Mouse (Mus musculus): ENCODE data around the gene Shisa8. TPM values are rescaled to one million over a fixed set of nuclear protein-coding genes. Genes with fewer than 3 reads are reported as not detected.

Gene Shisa8
- total RNA-seq, 2 experiments from 2014 or later: not detected

- peak; percentile 70 to 82 for DNase-seq
- intact Hi-C loops (cut with DNase I): no loop called here
Measured at GRCm38 (mm10) chr15:82206365-82207104, 6.1 kb downstream of the Shisa8 start.

DNA sequence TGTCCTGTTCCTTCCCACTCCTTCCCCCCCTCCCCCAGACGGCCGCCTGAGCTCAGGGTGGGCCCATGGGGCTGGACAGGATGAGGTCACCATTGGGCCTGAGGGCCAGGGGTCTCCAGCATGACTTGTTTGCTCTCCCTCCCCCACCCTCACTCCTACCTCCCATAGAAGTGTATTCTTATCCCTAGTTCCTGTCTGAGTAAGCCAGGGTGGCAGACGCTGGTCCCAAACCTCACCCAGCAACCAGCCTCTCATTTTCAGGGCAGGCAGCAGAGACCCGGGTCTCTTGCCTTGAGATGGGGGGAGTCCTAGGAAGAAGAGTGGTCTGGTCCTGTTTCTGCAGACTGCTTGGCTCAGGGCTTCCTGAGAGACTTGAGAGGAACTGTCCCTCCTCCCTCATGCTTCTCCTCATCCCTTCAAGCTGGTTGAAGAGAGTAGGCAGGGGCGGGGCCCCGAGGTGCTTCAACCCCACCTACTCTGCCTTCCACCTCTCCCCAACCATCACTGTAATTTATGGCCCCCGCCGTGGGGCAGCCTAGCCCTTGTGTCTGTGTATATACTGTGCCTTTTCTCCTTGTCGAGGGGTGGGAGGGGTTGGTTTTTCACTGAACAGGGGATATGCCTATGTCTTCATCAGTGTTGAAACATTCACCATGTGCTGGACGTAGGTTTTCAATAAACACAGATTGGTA is 7.8 kb downstream of the Shisa8 start:
- intact Hi-C loops (cut with DNase I): no loop called here
- no peak for DNase-seq

DNA sequence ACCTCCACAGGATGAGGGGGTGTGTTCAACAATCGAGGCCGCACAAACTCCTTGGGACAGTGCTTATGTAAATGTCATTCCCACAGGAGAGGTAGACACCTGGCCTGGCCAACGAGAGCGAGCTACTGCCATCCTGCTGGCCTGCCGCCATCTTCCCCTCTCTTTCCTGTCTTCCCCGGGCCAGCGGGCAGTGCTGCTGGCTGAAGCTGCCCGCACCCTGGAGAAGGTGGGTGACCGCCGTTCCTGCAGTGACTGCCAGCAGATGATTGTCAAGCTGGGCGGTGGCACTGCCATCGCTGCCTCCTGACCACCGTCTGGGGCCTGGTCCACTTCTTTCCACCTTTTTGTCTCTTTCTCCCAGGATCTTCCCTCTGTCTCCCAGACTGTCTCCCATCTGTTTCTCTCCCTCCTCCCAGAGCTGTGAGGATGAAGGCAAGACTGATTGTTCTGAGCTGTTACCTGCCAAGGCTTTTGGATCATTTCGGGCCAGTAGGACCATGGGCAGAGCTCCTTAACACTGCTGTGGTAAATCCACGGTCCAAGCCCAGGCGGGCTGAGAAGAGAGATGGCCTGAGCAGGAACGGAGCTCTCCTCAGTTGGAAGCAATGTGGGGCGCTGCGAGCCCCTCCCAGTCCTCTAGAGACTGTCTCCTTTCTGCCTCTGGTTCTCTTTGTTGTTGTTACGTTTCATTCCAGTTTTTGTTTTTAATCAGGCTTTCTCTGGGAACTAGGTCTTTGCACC is 8.8 kb downstream of the Shisa8 start:
- DNase-seq: no peak
- intact Hi-C loops (cut with DNase I): no loop called here

DNA sequence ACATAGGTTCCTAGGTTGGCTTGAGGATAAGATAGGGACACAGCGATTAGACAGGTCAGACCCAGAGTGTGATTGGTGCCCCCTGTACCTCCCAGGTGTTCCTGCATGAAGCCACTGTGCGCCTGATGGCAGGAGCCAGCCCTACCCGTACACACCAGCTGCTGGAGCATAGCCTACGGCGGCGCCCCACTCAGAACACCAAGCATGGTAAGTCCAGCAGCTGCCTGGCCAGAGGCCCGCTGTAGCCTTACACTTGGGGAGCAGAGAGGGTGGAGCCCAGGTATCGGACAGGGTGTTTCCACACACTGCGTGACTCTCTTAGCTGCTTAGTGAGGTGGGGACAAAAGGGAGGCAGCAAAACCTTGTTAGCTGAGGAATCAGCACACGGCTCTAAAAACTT is 9.5 kb downstream of the Shisa8 start:
- DNase-seq: no peak
- intact Hi-C loops (cut with DNase I): no loop called here

- intact Hi-C loops (cut with DNase I): no loop called here
- no peak for DNase-seq
Measured at GRCm38 (mm10) chr15:82202086-82202485, 10.5 kb downstream of the Shisa8 start.

DNA sequence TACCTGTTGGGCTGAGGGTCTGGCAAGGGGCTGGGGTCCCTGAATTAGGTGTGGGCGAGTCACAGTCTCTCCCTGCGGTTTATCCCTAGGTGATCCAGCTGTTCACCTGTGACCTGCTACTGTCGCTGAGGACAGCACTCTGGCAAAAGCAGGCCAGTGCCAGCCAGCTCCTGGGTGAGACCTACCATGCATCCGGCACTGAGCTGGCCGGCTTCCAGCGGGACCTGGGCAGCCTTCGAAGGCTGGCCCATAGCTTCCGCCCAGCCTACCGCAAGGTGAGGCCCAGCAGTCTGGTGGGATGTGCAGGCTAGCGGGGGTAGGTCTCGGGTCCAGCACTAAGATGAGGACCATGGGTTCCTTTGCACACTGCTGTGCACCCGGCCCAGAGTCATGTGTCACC is 13.1 kb downstream of the Shisa8 start:
- intact Hi-C loops (cut with DNase I): no loop called here

GRCm38 (mm10) chr15:82198342-82198741 is 14.3 kb downstream of the Shisa8 start:
- no peak for DNase-seq
- intact Hi-C loops (cut with DNase I): no loop called here

More for the DNA sequence above, 13.1 kb downstream of the Shisa8 start:
- DNase-seq: no peak

GRCm38 (mm10) chr15:82197937-82198336 is 14.7 kb downstream of the Shisa8 start:
- intact Hi-C loops (cut with DNase I): no loop called here
- DNase-seq: no peak

GRCm38 (mm10) chr15:82197246-82197750 is 15.3 kb downstream of the Shisa8 start:
- no peak for DNase-seq
- intact Hi-C loops (cut with DNase I): no loop called here

- intact Hi-C loops (cut with DNase I): no loop called here
Measured at GRCm38 (mm10) chr15:82196300-82196699, 16.3 kb downstream of the Shisa8 start.

GRCm38 (mm10) chr15:82192617-82193016 is 20.0 kb downstream of the Shisa8 start:
- intact Hi-C loops (cut with DNase I): no loop called here
- no peak for DNase-seq

More at GRCm38 (mm10) chr15:82196300-82196699, 16.3 kb downstream of the Shisa8 start:
- no peak for DNase-seq

DNA sequence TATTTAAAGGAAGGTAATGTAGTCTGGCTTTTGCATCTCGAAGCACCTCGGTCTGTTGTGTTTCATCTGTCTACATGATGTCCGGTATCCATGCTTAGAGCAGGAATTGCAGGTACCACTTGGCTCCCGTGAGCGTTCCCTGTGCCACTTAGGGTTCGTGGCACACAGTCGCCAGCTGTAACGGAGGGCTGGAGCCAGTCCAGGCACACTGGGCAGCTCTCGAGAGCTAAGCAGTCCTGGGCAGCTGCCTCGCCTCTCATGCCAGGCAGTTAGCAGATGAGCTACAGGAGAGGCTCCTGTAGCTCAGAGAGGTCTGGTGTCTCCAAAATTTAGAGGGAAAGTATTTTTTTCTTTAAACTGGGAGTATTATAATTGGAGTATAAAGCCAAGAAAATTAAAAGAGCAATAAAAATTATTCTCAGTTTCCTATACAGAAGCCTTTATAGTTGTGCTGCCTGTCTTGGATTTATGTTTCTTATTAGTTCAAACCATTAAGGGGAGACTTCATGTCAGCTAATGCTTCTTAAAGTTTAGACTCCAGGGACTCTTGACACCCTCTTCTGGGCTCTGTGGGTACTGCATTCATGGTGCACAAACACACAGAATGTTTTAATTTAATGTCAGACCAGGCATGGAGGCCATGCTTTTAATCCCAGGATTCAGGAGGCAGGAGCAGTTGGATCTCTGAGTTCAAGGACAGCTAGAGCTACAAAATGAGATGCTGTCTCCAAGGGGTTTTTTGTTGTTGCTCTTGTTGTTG is 24.0 kb downstream of the Shisa8 start:
- DNase-seq: peak; percentile 36 to 62
- intact Hi-C loops (cut with DNase I): no loop called here

- intact Hi-C loops (cut with DNase I): no loop called here
- no peak for DNase-seq
Measured at GRCm38 (mm10) chr15:82187924-82188323, 24.7 kb downstream of the Shisa8 start.

- intact Hi-C loops (cut with DNase I): no loop called here
- DNase-seq: no peak
Measured at GRCm38 (mm10) chr15:82187401-82187800, 25.2 kb downstream of the Shisa8 start.

DNA sequence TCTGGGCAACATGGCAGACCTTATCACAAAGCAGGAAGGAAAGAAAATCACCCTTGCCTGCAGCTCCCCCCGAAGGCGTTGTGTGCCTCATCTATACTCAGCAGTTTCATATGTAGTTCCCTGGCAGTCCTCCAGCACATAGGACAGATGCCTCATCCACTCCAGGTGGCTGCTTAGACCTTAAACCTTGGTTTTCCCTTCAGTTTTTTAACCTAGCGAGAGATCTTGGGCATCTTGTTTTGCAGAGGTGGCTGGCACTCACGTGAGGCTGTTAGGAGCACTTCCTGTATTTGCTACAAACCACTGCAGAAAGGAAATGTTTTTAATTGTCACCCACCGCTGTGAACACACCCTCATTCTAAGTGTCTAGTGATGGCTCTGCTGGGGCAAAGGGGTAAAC is 25.7 kb downstream of the Shisa8 start:
- DNase-seq: no peak
- intact Hi-C loops (cut with DNase I): no loop called here

- intact Hi-C loops (cut with DNase I): no loop called here
- no peak for DNase-seq
Measured at GRCm38 (mm10) chr15:82186131-82186530, 26.5 kb downstream of the Shisa8 start.

GRCm38 (mm10) chr15:82185062-82185783 is 27.4 kb downstream of the Shisa8 start:
- no peak for DNase-seq
- intact Hi-C loops (cut with DNase I): no loop called here

DNA sequence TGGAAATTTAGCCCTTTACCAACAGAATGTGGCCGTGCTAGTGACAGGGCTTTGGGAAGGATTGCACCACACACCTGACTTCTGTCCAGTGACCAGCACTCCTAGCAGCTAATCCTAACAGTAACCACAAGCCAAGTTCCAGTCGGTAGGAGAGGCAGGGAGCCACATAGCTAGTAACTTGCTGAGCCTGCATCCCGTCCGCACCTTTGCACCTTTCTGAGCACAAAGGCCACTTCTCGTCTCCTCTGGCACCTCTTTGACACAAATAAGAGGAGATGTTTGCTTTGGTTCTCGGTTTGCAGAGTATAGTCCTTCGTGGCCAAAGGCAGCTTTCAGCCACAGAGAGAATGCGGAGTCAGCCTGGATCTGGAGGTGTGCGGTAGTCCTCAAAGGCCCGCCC is 28.0 kb downstream of the Shisa8 start:
- intact Hi-C loops (cut with DNase I): no loop called here

GRCm38 (mm10) chr15:82184183-82184582 is 28.4 kb downstream of the Shisa8 start:
- intact Hi-C loops (cut with DNase I): no loop called here
- DNase-seq: no peak

More for the DNA sequence above, 28.0 kb downstream of the Shisa8 start:
- no peak for DNase-seq

GRCm38 (mm10) chr15:82183596-82183995 is 29.0 kb downstream of the Shisa8 start:
- intact Hi-C loops (cut with DNase I): no loop called here
- DNase-seq: no peak
